ENCODE assay signal across 22 mouse cellular contexts in the genomic region with DNA sequence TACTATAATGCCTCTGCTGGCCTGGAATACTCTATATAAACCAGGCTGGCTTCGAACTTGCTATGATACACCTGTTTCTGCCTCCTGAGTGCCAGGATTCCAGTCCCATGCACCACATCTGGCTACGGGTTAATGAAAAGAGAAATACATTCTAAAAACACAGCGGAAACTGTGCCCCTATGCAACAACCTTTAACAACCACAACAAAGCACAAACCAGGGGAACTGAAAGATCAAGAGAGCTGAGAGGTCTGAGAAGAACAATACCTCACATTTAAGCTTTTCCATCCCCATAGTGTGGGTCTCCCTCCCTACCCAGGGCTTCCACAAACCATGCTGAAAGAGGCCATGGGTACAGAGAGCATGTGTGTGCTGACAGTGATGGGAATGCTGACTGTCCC.
DNase-seq lines count a peak whose midpoint lies in the region; ATAC-seq and TF ChIP-seq lines count a peak whose summit lies in the region.
"Had no signal": no experiment of that assay in that cellular context is flagged by ENCODE, and none has a peak within 500 bp of the region (broad histone marks: within the 10 kb centered on the region; RNA-seq: fewer than 3 reads in every experiment).

No protein-coding gene starts in this region.

- no peak overlapping the region for H3K4me2 ChIP-seq in midbrain, postnatal 0 days (ENCODE audit: low read depth, low read length, poor library complexity, severe bottlenecking)
- H3K4me2 ChIP-seq in CH12.LX (ENCODE audit: insufficient read depth, low read depth, poor library complexity, severe bottlenecking): peak overlapping the region; percentile 43
- H3K4me2 ChIP-seq in lung, postnatal 0 days (replicated peaks; ENCODE audit: low read depth, low read length): no peak overlapping the region
- H3K4me2 ChIP-seq: embryonic facial prominence, embryonic 15.5 days; heart, embryonic 13.5 days; hindbrain, embryonic 15.5 days had no signal

- in situ Hi-C loops in CH12.LX (cut with MboI; ENCODE audit: low pct_ligation_motif_present, low pct_unique_long_range_greater_than_20kb, low sequenced_read_pairs): no loop called here

- TF ChIP-seq POLR2A in CH12.LX (IDR thresholded peaks at IDR 0.05; ENCODE audit: low read depth, low read length): no peak

- no peak overlapping the region for H3K27ac ChIP-seq in midbrain, embryonic 10.5 days (replicated peaks)
- H3K27ac ChIP-seq in midbrain, postnatal 0 days (ENCODE audit: low read depth, low read length): no peak overlapping the region
- H3K27ac ChIP-seq in CH12.LX (ENCODE audit: insufficient read depth, low read depth): no peak overlapping the region; the same call in 1 of the 2 replicates
- no peak overlapping the region for H3K27ac ChIP-seq in lung, postnatal 0 days (ENCODE audit: low read length)
- H3K27ac ChIP-seq: embryonic facial prominence, embryonic 15.5 days; forebrain, embryonic 10.5 days; heart, embryonic 13.5 days; hindbrain, embryonic 15.5 days had no signal

- no peaks in the 10 kb centered on the region for H3K4me1 ChIP-seq in midbrain, embryonic 10.5 days
- no peaks in the 10 kb centered on the region for H3K4me1 ChIP-seq in midbrain, postnatal 0 days (ENCODE audit: insufficient read depth, low read length)
- peaks cover 8% of the 10 kb centered on the region in 2 experiments for H3K4me1 ChIP-seq in CH12.LX (ENCODE audit: control insufficient read depth in 1 of 2, insufficient read depth in 2 of 2)
- no peaks in the 10 kb centered on the region for H3K4me1 ChIP-seq in lung, postnatal 0 days (ENCODE audit: insufficient read depth, low read depth, low read length)
- H3K4me1 ChIP-seq: embryonic facial prominence, embryonic 15.5 days; forebrain, embryonic 10.5 days; heart, embryonic 13.5 days; hindbrain, embryonic 15.5 days had no signal

- peak; percentile 90 for TF ChIP-seq EP300 in CH12.LX (IDR thresholded peaks at IDR 0.05; ENCODE audit: low read length)
- no peak for TF ChIP-seq EP300 in lung, postnatal 0 days (IDR thresholded peaks at IDR 0.05)

- ATAC-seq in midbrain, postnatal 0 days (ENCODE audit: low FRiP score): no peak
- ATAC-seq in lung, postnatal 0 days: no peak
- ATAC-seq: forebrain, embryonic 14.5 days had no signal

- H3K4me3 ChIP-seq in midbrain, embryonic 10.5 days: no peak overlapping the region
- H3K4me3 ChIP-seq in midbrain, postnatal 0 days (ENCODE audit: low read depth, low read length): no peak overlapping the region
- H3K4me3 ChIP-seq in CH12.LX (replicated peaks in 1 of 3; ENCODE audit: low read depth in 2 of 3, low read length in 2 of 3, poor library complexity in 1 of 3): no peak overlapping the region
- H3K4me3 ChIP-seq in lung, postnatal 0 days (ENCODE audit: low read depth, low read length): no peak overlapping the region
- H3K4me3 ChIP-seq: embryonic facial prominence, embryonic 15.5 days; erythroblast, embryonic 14.5 days; forebrain, embryonic 10.5 days; heart, embryonic 13.5 days; hindbrain, embryonic 15.5 days had no signal

- no peaks in the 10 kb centered on the region for H3K36me3 ChIP-seq in midbrain, embryonic 10.5 days
- no peaks in the 10 kb centered on the region for H3K36me3 ChIP-seq in midbrain, postnatal 0 days (ENCODE audit: insufficient read depth, low read length)
- H3K36me3 ChIP-seq in CH12.LX (replicated peaks in 1 of 2; ENCODE audit: control insufficient read depth in 1 of 2, insufficient read depth in 1 of 2, low read length in 1 of 2): no peaks in the 10 kb centered on the region
- no peaks in the 10 kb centered on the region for H3K36me3 ChIP-seq in lung, postnatal 0 days (ENCODE audit: insufficient read depth, low read length)
- H3K36me3 ChIP-seq: embryonic facial prominence, embryonic 15.5 days; forebrain, embryonic 10.5 days; heart, embryonic 13.5 days; hindbrain, embryonic 15.5 days had no signal

- dilution Hi-C loops in CH12.LX (cut with MboI; ENCODE audit: extremely low pct_ligation_motif_present, extremely low pct_unique_long_range_greater_than_20kb, low sequenced_read_pairs): no loop called here

- no peak for TF ChIP-seq RAD21 in CH12.LX (IDR thresholded peaks at IDR 0.05; ENCODE audit: low read depth, low read length)

- WGBS in midbrain, embryonic 10.5 days: 90% methylated on average over 3 of the region's 3 CpGs
- 86% methylated on average over 3 of the region's 3 CpGs for WGBS in midbrain, postnatal 0 days
- 94% methylated on average over 3 of the region's 3 CpGs for WGBS in lung, postnatal 0 days

- H3K9me3 ChIP-seq in midbrain, embryonic 10.5 days (replicated peaks): no peaks in the 10 kb centered on the region
- no peaks in the 10 kb centered on the region for H3K9me3 ChIP-seq in midbrain, postnatal 0 days (ENCODE audit: low read length)
- H3K9me3 ChIP-seq in CH12.LX (replicated peaks; ENCODE audit: low read length): no peaks in the 10 kb centered on the region
- no peaks in the 10 kb centered on the region for H3K9me3 ChIP-seq in lung, postnatal 0 days (ENCODE audit: low read length)
- H3K9me3 ChIP-seq: embryonic facial prominence, embryonic 15.5 days; forebrain, embryonic 10.5 days; heart, embryonic 13.5 days; hindbrain, embryonic 15.5 days had no signal

- no peaks in the 10 kb centered on the region for H3K79me2 ChIP-seq in CH12.LX (replicated peaks; ENCODE audit: control insufficient read depth, extremely low read depth, insufficient read depth, poor library complexity, severe bottlenecking)

- H3K9ac ChIP-seq in midbrain, postnatal 0 days (replicated peaks; ENCODE audit: low read length, poor library complexity, severe bottlenecking): no peak overlapping the region
- H3K9ac ChIP-seq in CH12.LX (ENCODE audit: insufficient read depth, low read depth): no peak overlapping the region
- no peak overlapping the region for H3K9ac ChIP-seq in lung, postnatal 0 days (replicated peaks; ENCODE audit: low read depth)
- H3K9ac ChIP-seq: embryonic facial prominence, embryonic 15.5 days; heart, embryonic 13.5 days; hindbrain, embryonic 15.5 days had no signal

- peak; percentile 7 for DNase-seq in midbrain, embryonic 10.5 days (ENCODE audit: low spot score)
- DNase-seq in midbrain, postnatal 0 days (ENCODE audit: low spot score): no peak
- DNase-seq in CD4-positive helper T cell, adult 2 months (ENCODE audit: low read depth, low spot score): peak; percentile 16
- DNase-seq in CH12.LX (ENCODE audit: extremely low read depth): peak; percentile 23
- DNase-seq in naive thymus-derived CD4-positive, alpha-beta T cell, adult 2 months (ENCODE audit: low read depth): peak; percentile 19
- DNase-seq in layer of hippocampus, postnatal 36 days: no peak
- no peak for DNase-seq in lung, postnatal 0 days (ENCODE audit: low spot score)
- no peak for DNase-seq in urinary bladder, postnatal 10 days (ENCODE audit: low spot score)
- DNase-seq: adrenal gland, adult 8-10 months; cerebellum, adult 11 months; cerebellum, adult 8-10 months; cerebellum, postnatal 14 days; embryo, embryonic 11 days; gastrocnemius, postnatal 36 days; heart, adult 11 months; heart, postnatal 36 days had no signal

- H3K27me3 ChIP-seq in midbrain, embryonic 10.5 days (ENCODE audit: low read depth, poor library complexity, severe bottlenecking): no peaks in the 10 kb centered on the region
- no peaks in the 10 kb centered on the region for H3K27me3 ChIP-seq in midbrain, postnatal 0 days (ENCODE audit: insufficient read depth, low read length)
- peaks cover 1% of the 10 kb centered on the region for H3K27me3 ChIP-seq in CH12.LX (replicated peaks)
- no peaks in the 10 kb centered on the region for H3K27me3 ChIP-seq in lung, postnatal 0 days (replicated peaks; ENCODE audit: insufficient read depth, low read length)
- H3K27me3 ChIP-seq: embryonic facial prominence, embryonic 15.5 days; heart, embryonic 13.5 days; hindbrain, embryonic 15.5 days had no signal

- no peak for TF ChIP-seq CTCF in midbrain, postnatal 0 days (IDR thresholded peaks at IDR 0.05)
- TF ChIP-seq CTCF in CH12.LX (conservative IDR thresholded peaks at IDR 0.05 in 1 of 2, IDR thresholded peaks at IDR 0.05 in 1 of 2; ENCODE audit: low read depth in 2 of 2, low read length in 2 of 2): no peak
- TF ChIP-seq CTCF in lung, postnatal 0 days (IDR thresholded peaks at IDR 0.05): no peak

TF ChIP-seq in CH12.LX, 34 proteins besides CTCF, POLR2A, EP300 and RAD21 (continues in another document):
- TF ChIP-seq MAX (IDR thresholded peaks at IDR 0.05; ENCODE audit: low read length) (no peak), ELF1 (IDR thresholded peaks at IDR 0.05; ENCODE audit: low read depth, low read length) (no peak), USF1 (IDR thresholded peaks at IDR 0.05; ENCODE audit: low read depth, low read length) (no peak), PAX5 (IDR thresholded peaks at IDR 0.05; ENCODE audit: low read length) (no peak), TCF12 (IDR thresholded peaks at IDR 0.05; ENCODE audit: low read depth, low read length) (peak; percentile 65), MAZ (IDR thresholded peaks at IDR 0.05; ENCODE audit: low read depth, low read length) (no peak), ZNF384 (IDR thresholded peaks at IDR 0.05; ENCODE audit: low read depth, low read length) (no peak), TBP (conservative IDR thresholded peaks at IDR 0.05; ENCODE audit: low read depth, low read length) (no peak), NELFE (IDR thresholded peaks at IDR 0.05; ENCODE audit: low read depth, low read length) (no peak), JUN (IDR thresholded peaks at IDR 0.05; ENCODE audit: insufficient read depth, low read depth, low read length) (no peak; the same call in 1 of the 2 replicates), ZMIZ1 (IDR thresholded peaks at IDR 0.05; ENCODE audit: low read depth, low read length) (no peak), POLR2AphosphoS2 (IDR thresholded peaks at IDR 0.05; ENCODE audit: low read depth, low read length) (no peak), MEF2A (IDR thresholded peaks at IDR 0.05; ENCODE audit: borderline replicate concordance, low read depth, low read length) (no peak), KAT2A (IDR thresholded peaks at IDR 0.05; ENCODE audit: insufficient replicate concordance, low read length) (no peak), UBTF (IDR thresholded peaks at IDR 0.05; ENCODE audit: low read depth, low read length) (no peak), GABPA (IDR thresholded peaks at IDR 0.05; ENCODE audit: insufficient replicate concordance, low read depth, low read length) (no peak), RCOR1 (conservative IDR thresholded peaks at IDR 0.05; ENCODE audit: low read depth, low read length) (peak; percentile 70; the same call in 1 of the 2 replicates), ZKSCAN1 (IDR thresholded peaks at IDR 0.05; ENCODE audit: borderline replicate concordance, low read depth, low read length) (no peak), SIN3A (IDR thresholded peaks at IDR 0.05; ENCODE audit: low read length) (no peak), IRF4 (IDR thresholded peaks at IDR 0.05; ENCODE audit: low read depth, low read length) (peak; percentile 88), E2F4 (IDR thresholded peaks at IDR 0.05; ENCODE audit: insufficient replicate concordance, low read depth, low read length) (no peak), HCFC1 (IDR thresholded peaks at IDR 0.05; ENCODE audit: low read depth, low read length) (no peak), CHD2 (IDR thresholded peaks at IDR 0.05; ENCODE audit: low read length) (peak; percentile 23; the same call in 1 of the 2 replicates)

Comparison
In these comparisons a context has a peak if more than half of its experiments do, and no peak if none do; other contexts are left out.
1. DNase-seq: peak in midbrain, embryonic 10.5 days (single experiment), CD4-positive helper T cell, adult 2 months (single experiment), CH12.LX (single experiment) and naive thymus-derived CD4-positive, alpha-beta T cell, adult 2 months (single experiment); none in midbrain, postnatal 0 days (single experiment), layer of hippocampus, postnatal 36 days (0 of 2), lung, postnatal 0 days (single experiment) and urinary bladder, postnatal 10 days (single experiment).